Mouse (Mus musculus): Measurements from ENCODE around the gene Gm9944. TPM values are rescaled to one million over a fixed set of nuclear protein-coding genes. Genes with fewer than 3 reads are reported as not detected.

The Gm9944 gene
- polyA plus RNA-seq, 1 experiment from 2014 or later = not detected

GRCm38 (mm10) chr4:144438672-144439071 is 14.4 kb downstream of the Gm9944 start, which contains the start of gene 1700012P22Rik:
Gene 1700012P22Rik, minus strand, starts transcription at chr4:144438772.
- Histone ChIP-seq H3K27me3 (ENCODE audit: insufficient read depth, low read length) (no peaks in the 10 kb centered on the region), H3K27ac (ENCODE audit: low read depth) (no peak within 1 kb of the TSS), H3K9me3 (ENCODE audit: low read depth, low read length) (no peaks in the 10 kb centered on the region), H3K4me3 (ENCODE audit: low read depth, low read length) (no peak within 1 kb of the TSS), H3K4me1 (ENCODE audit: insufficient read depth) (no peaks in the 10 kb centered on the region), H3K9ac (no peak within 1 kb of the TSS), H3K36me3 (ENCODE audit: insufficient read depth) (no peaks in the 10 kb centered on the region), H3K4me2 (no peak within 1 kb of the TSS)
- ATAC-seq (ENCODE audit: insufficient read depth) (no peak), DNase-seq (no peak)
- TF ChIP-seq CTCF (IDR thresholded peaks at IDR 0.05; ENCODE audit: low read depth) = no peak

- WGBS = 88% methylated on average over 5 of the region's 5 CpGs
- Histone ChIP-seq H3K36me3 (ENCODE audit: insufficient read depth) (no peaks in the 10 kb centered on the region), H3K4me2 (no peak overlapping the region), H3K4me1 (ENCODE audit: insufficient read depth) (no peaks in the 10 kb centered on the region), H3K9me3 (ENCODE audit: low read depth, low read length) (no peaks in the 10 kb centered on the region), H3K9ac (no peak overlapping the region), H3K27me3 (ENCODE audit: insufficient read depth, low read length) (no peaks in the 10 kb centered on the region), H3K27ac (ENCODE audit: low read depth) (no peak overlapping the region), H3K4me3 (ENCODE audit: low read depth, low read length) (no peak overlapping the region)
- ATAC-seq (ENCODE audit: insufficient read depth) = no peak
- DNase-seq = no peak
- TF ChIP-seq CTCF (IDR thresholded peaks at IDR 0.05; ENCODE audit: low read depth) = no peak
Observed at GRCm38 (mm10) chr4:144433216-144433615, 19.9 kb downstream of the Gm9944 start.

- no peak for TF ChIP-seq CTCF (IDR thresholded peaks at IDR 0.05; ENCODE audit: low read depth)
- no peak overlapping the region for H3K4me2 ChIP-seq
- H3K9ac ChIP-seq = no peak overlapping the region
- no peaks in the 10 kb centered on the region for H3K9me3 ChIP-seq (ENCODE audit: low read depth, low read length)
- DNase-seq (no peak), ATAC-seq (ENCODE audit: insufficient read depth) (no peak)
- no peaks in the 10 kb centered on the region for H3K4me1 ChIP-seq (ENCODE audit: insufficient read depth)
- H3K27ac ChIP-seq (ENCODE audit: low read depth) = no peak overlapping the region
- no peaks in the 10 kb centered on the region for H3K36me3 ChIP-seq (ENCODE audit: insufficient read depth)
- H3K27me3 ChIP-seq (ENCODE audit: insufficient read depth, low read length) = no peaks in the 10 kb centered on the region
- WGBS = 72% methylated on average over 2 of the region's 2 CpGs
- H3K4me3 ChIP-seq (ENCODE audit: low read depth, low read length) = no peak overlapping the region
Observed at GRCm38 (mm10) chr4:144430723-144431122, 22.4 kb downstream of the Gm9944 start.

- TF ChIP-seq CTCF (IDR thresholded peaks at IDR 0.05; ENCODE audit: low read depth) = peak; percentile 20; the same call in 1 of the 2 replicates
- no peak overlapping the region for H3K27ac ChIP-seq (ENCODE audit: low read depth)
- H3K9me3 ChIP-seq (ENCODE audit: low read depth, low read length) = no peaks in the 10 kb centered on the region
- no peaks in the 10 kb centered on the region for H3K4me1 ChIP-seq (ENCODE audit: insufficient read depth)
- H3K9ac ChIP-seq = no peak overlapping the region
- H3K27me3 ChIP-seq (ENCODE audit: insufficient read depth, low read length) = no peaks in the 10 kb centered on the region
- H3K36me3 ChIP-seq (ENCODE audit: insufficient read depth) = no peaks in the 10 kb centered on the region
- no peak for DNase-seq
- no peak overlapping the region for H3K4me2 ChIP-seq
- no peak for ATAC-seq (ENCODE audit: insufficient read depth)
- H3K4me3 ChIP-seq (ENCODE audit: low read depth, low read length) = no peak overlapping the region
- WGBS = 19% methylated on average over 3 of the region's 3 CpGs
Observed at GRCm38 (mm10) chr4:144428868-144429267, 24.2 kb downstream of the Gm9944 start.

- Histone ChIP-seq H3K9me3 (ENCODE audit: low read depth, low read length) (no peaks in the 10 kb centered on the region), H3K36me3 (ENCODE audit: insufficient read depth) (no peaks in the 10 kb centered on the region), H3K27me3 (ENCODE audit: insufficient read depth, low read length) (no peaks in the 10 kb centered on the region), H3K4me1 (ENCODE audit: insufficient read depth) (no peaks in the 10 kb centered on the region), H3K4me2 (no peak overlapping the region), H3K4me3 (ENCODE audit: low read depth, low read length) (no peak overlapping the region), H3K9ac (no peak overlapping the region), H3K27ac (ENCODE audit: low read depth) (no peak overlapping the region)
- DNase-seq = no peak
- WGBS = 65% methylated on average over 5 of the region's 5 CpGs
- ATAC-seq (ENCODE audit: insufficient read depth) = no peak
- no peak for TF ChIP-seq CTCF (IDR thresholded peaks at IDR 0.05; ENCODE audit: low read depth)
Observed at GRCm38 (mm10) chr4:144424590-144424989, 28.5 kb downstream of the Gm9944 start.

GRCm38 (mm10) chr4:144420644-144421043 is 32.5 kb downstream of the Gm9944 start:
- Histone ChIP-seq H3K27me3 (ENCODE audit: insufficient read depth, low read length) (no peaks in the 10 kb centered on the region), H3K4me1 (ENCODE audit: insufficient read depth) (no peaks in the 10 kb centered on the region), H3K27ac (ENCODE audit: low read depth) (no peak overlapping the region), H3K9ac (no peak overlapping the region), H3K4me2 (no peak overlapping the region), H3K36me3 (ENCODE audit: insufficient read depth) (no peaks in the 10 kb centered on the region), H3K4me3 (ENCODE audit: low read depth, low read length) (no peak overlapping the region), H3K9me3 (ENCODE audit: low read depth, low read length) (no peaks in the 10 kb centered on the region)
- ATAC-seq (ENCODE audit: insufficient read depth) (no peak), DNase-seq (no peak)
- TF ChIP-seq CTCF (IDR thresholded peaks at IDR 0.05; ENCODE audit: low read depth) = peak; percentile 53

- Histone ChIP-seq H3K4me2 (no peak within 1 kb of the TSS), H3K9me3 (ENCODE audit: low read depth, low read length) (no peaks in the 10 kb centered on the region), H3K27ac (ENCODE audit: low read depth) (no peak within 1 kb of the TSS), H3K27me3 (ENCODE audit: insufficient read depth, low read length) (no peaks in the 10 kb centered on the region), H3K9ac (no peak within 1 kb of the TSS), H3K36me3 (ENCODE audit: insufficient read depth) (no peaks in the 10 kb centered on the region), H3K4me1 (ENCODE audit: insufficient read depth) (no peaks in the 10 kb centered on the region), H3K4me3 (ENCODE audit: low read depth, low read length) (no peak within 1 kb of the TSS)
- 59% methylated on average over 9 of the region's 9 CpGs for WGBS
- ATAC-seq (ENCODE audit: insufficient read depth) (no peak), DNase-seq (no peak)
- no peak for TF ChIP-seq CTCF (IDR thresholded peaks at IDR 0.05; ENCODE audit: low read depth)
Observed at GRCm38 (mm10) chr4:144408290-144408689, 44.8 kb downstream of the Gm9944 start, which contains the start of gene Pramef12. Gene Pramef12, minus strand, starts transcription at chr4:144408464.

- Histone ChIP-seq H3K4me2 (no peak overlapping the region), H3K9me3 (ENCODE audit: low read depth, low read length) (no peaks in the 10 kb centered on the region), H3K27me3 (ENCODE audit: insufficient read depth, low read length) (no peaks in the 10 kb centered on the region), H3K4me1 (ENCODE audit: insufficient read depth) (no peaks in the 10 kb centered on the region), H3K9ac (no peak overlapping the region), H3K4me3 (ENCODE audit: low read depth, low read length) (no peak overlapping the region), H3K36me3 (ENCODE audit: insufficient read depth) (no peaks in the 10 kb centered on the region), H3K27ac (ENCODE audit: low read depth) (no peak overlapping the region)
- no peak for TF ChIP-seq CTCF (IDR thresholded peaks at IDR 0.05; ENCODE audit: low read depth)
- ATAC-seq (ENCODE audit: insufficient read depth) (no peak), DNase-seq (no peak)
- WGBS = 37% methylated on average over 3 of the region's 3 CpGs
Observed at GRCm38 (mm10) chr4:144406261-144406660, 46.9 kb downstream of the Gm9944 start.

All from lung, embryonic 14.5 days (tissue).